Mouse (Mus musculus): Measurements from ENCODE around the gene Vwce.

- TF ChIP-seq POLR2A (IDR thresholded peaks at IDR 0.05; ENCODE audit: extremely low read depth, insufficient read depth, low read length) (no peak), CTCF (IDR thresholded peaks at IDR 0.05; ENCODE audit: low read depth, low read length) (peak; percentile 82)
Observed at GRCm38 (mm10) chr19:10710088-10710511, 76.1 kb downstream of the Vwce start.
